In the genomic region with DNA sequence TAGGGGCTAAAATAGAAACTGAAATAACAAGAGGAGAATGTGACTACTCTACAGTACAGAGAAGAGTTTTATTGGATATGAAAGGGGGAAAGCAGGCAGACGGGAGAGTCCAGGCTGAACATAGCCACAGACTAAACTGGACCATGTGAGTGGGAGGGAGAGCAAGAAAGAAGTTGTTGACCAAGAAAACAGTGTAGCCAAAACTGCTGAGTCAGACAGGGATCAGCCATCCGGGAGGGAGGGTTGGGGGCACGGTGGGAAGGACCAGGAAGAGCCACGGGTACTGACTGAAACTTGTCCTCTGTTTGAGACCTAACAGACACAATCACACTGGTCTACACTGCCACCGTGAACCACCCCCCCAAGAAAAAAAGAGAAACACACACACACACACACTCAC, we compare ENCODE assay signal across 31 mouse cellular contexts. TPM values are rescaled to one million over a fixed set of nuclear protein-coding genes. Genes with fewer than 3 reads are reported as not detected.
A peak's percentile ranks its signal among the peaks of the same experiment; 100 is the strongest.
DNase-seq lines count a peak whose midpoint lies in the region; ATAC-seq and TF ChIP-seq lines count a peak whose summit lies in the region.
"Had no signal": no experiment of that assay in that cellular context is flagged by ENCODE, and none has a peak within 500 bp of the region (broad histone marks: within the 10 kb centered on the region; RNA-seq: fewer than 3 reads in every experiment).

No protein-coding gene starts in this region.

- H3K4me2 ChIP-seq in kidney, embryonic 14.5 days (replicated peaks; ENCODE audit: low read depth, low read length): no peak overlapping the region
- no peak overlapping the region for H3K4me2 ChIP-seq in kidney, embryonic 15.5 days
- H3K4me2 ChIP-seq: embryonic facial prominence, embryonic 15.5 days; forebrain, embryonic 15.5 days; heart, embryonic 15.5 days; hindbrain, embryonic 12.5 days had no signal

- no peak overlapping the region for H3K27ac ChIP-seq in kidney, embryonic 14.5 days (ENCODE audit: low read depth, low read length)
- no peak overlapping the region for H3K27ac ChIP-seq in kidney, embryonic 15.5 days
- no peak overlapping the region for H3K27ac ChIP-seq in ES-E14 (ENCODE audit: insufficient read depth, low read depth, low read length, poor library complexity, severe bottlenecking)
- H3K27ac ChIP-seq: embryonic facial prominence, embryonic 15.5 days; forebrain, embryonic 15.5 days; heart, embryonic 10.5 days; heart, embryonic 15.5 days; hindbrain, embryonic 12.5 days had no signal

- peak; percentile 39; the same call in 1 of the 2 replicates for ATAC-seq in frontal cortex, adult (ENCODE audit: low TSS enrichment)
- ATAC-seq in kidney, embryonic 14.5 days (ENCODE audit: low FRiP score, low TSS enrichment): peak; percentile 49; the same call in 1 of the 2 replicates
- no peak for ATAC-seq in kidney, embryonic 15.5 days (replicated peaks; ENCODE audit: low FRiP score)
- ATAC-seq: activated CD4-positive, CD25-positive, alpha-beta regulatory T cell, adult 4 months; CD4-positive, CD25-positive, alpha-beta regulatory T cell, adult 4 months; forebrain, embryonic 15.5 days; hindbrain, embryonic 16.5 days; inflammation-experienced regulatory T-cells, adult 6 months had no signal

- H3K9ac ChIP-seq in kidney, embryonic 14.5 days (ENCODE audit: low read depth, low read length): no peak overlapping the region
- no peak overlapping the region for H3K9ac ChIP-seq in kidney, embryonic 15.5 days
- no peak overlapping the region for H3K9ac ChIP-seq in ES-E14 (ENCODE audit: insufficient read depth, low read depth, low read length, poor library complexity, severe bottlenecking)
- H3K9ac ChIP-seq: embryonic facial prominence, embryonic 15.5 days; forebrain, embryonic 15.5 days; heart, embryonic 15.5 days; hindbrain, embryonic 12.5 days had no signal

- no peak overlapping the region for H3K4me3 ChIP-seq in kidney, embryonic 14.5 days (ENCODE audit: low read length)
- H3K4me3 ChIP-seq in kidney, embryonic 15.5 days (replicated peaks): no peak overlapping the region
- no peak overlapping the region for H3K4me3 ChIP-seq in ES-E14 (ENCODE audit: insufficient read depth in 1 of 2, low read depth in 1 of 2, low read length in 2 of 2, poor library complexity in 1 of 2, severe bottlenecking in 1 of 2)
- H3K4me3 ChIP-seq: embryonic facial prominence, embryonic 15.5 days; erythroblast, embryonic 14.5 days; forebrain, embryonic 15.5 days; heart, embryonic 10.5 days; heart, embryonic 15.5 days; hindbrain, embryonic 12.5 days had no signal

- H3K9me3 ChIP-seq in kidney, embryonic 14.5 days (ENCODE audit: control insufficient read depth, low read length): no peaks in the 10 kb centered on the region
- H3K9me3 ChIP-seq in kidney, embryonic 15.5 days (replicated peaks): no peaks in the 10 kb centered on the region
- H3K9me3 ChIP-seq in ES-E14 (ENCODE audit: control insufficient read depth, insufficient read depth, low read depth, low read length): no peaks in the 10 kb centered on the region
- H3K9me3 ChIP-seq: embryonic facial prominence, embryonic 15.5 days; forebrain, embryonic 15.5 days; heart, embryonic 10.5 days; heart, embryonic 15.5 days; hindbrain, embryonic 12.5 days had no signal

- DNase-seq in frontal cortex, postnatal 25 days (ENCODE audit: low spot score in 2 of 2): no peak
- DNase-seq in ES-E14 (ENCODE audit: low read depth, low spot score) (no peak), ZHBTc4 (ENCODE audit: low read depth, low spot score) (peak; percentile 19)
- no peak for DNase-seq in urinary bladder, adult 18-20 months (ENCODE audit: low spot score in 2 of 2)
- DNase-seq in adrenal gland, adult (ENCODE audit: inconsistent age in 2 of 2, low spot score in 1 of 2): no peak
- DNase-seq: adrenal gland, adult 8-10 months; adrenal gland, postnatal 36 days; B cell, adult 2 months; cerebellum, adult 8-10 months; cerebellum, postnatal 14 days; embryo, embryonic 11 days; gastrocnemius, postnatal 25 days; heart, postnatal 4 days; kidney, adult 11 months had no signal

- no peaks in the 10 kb centered on the region for H3K4me1 ChIP-seq in kidney, embryonic 14.5 days (ENCODE audit: control insufficient read depth, insufficient read depth, low read length)
- no peaks in the 10 kb centered on the region for H3K4me1 ChIP-seq in kidney, embryonic 15.5 days
- H3K4me1 ChIP-seq in ES-E14 (ENCODE audit: control insufficient read depth in 2 of 2, insufficient read depth in 2 of 2, low read length in 2 of 2, poor library complexity in 1 of 2): peaks cover 0 to 5% of the 10 kb centered on the region in 2 experiments; a peak in 1 of 4 replicates
- H3K4me1 ChIP-seq: embryonic facial prominence, embryonic 15.5 days; forebrain, embryonic 15.5 days; heart, embryonic 15.5 days; hindbrain, embryonic 12.5 days had no signal

- H3K36me3 ChIP-seq in kidney, embryonic 14.5 days (ENCODE audit: control insufficient read depth, insufficient read depth, low read length): peaks cover 18% of the 10 kb centered on the region; the same call in 1 of the 2 replicates
- H3K36me3 ChIP-seq in kidney, embryonic 15.5 days: peaks cover 33% of the 10 kb centered on the region
- H3K36me3 ChIP-seq in ES-E14 (ENCODE audit: control insufficient read depth, insufficient read depth, low read length, poor library complexity, severe bottlenecking): peaks cover 2% of the 10 kb centered on the region; the same call in 1 of the 2 replicates
- H3K36me3 ChIP-seq: embryonic facial prominence, embryonic 15.5 days; forebrain, embryonic 15.5 days had no signal

- WGBS in kidney, embryonic 14.5 days: 50% methylated on average over 5 of the region's 5 CpGs
- WGBS in kidney, embryonic 15.5 days: 46% methylated on average over 5 of the region's 5 CpGs

- H3K27me3 ChIP-seq in kidney, embryonic 14.5 days (ENCODE audit: control insufficient read depth, insufficient read depth, low read length): no peaks in the 10 kb centered on the region
- H3K27me3 ChIP-seq in kidney, embryonic 15.5 days: no peaks in the 10 kb centered on the region
- H3K27me3 ChIP-seq: embryonic facial prominence, embryonic 15.5 days; forebrain, embryonic 15.5 days; heart, embryonic 15.5 days; hindbrain, embryonic 12.5 days had no signal

- in situ Hi-C loops in ES-E14 (cut with MboI; ENCODE audit: low sequenced_read_pairs in 2 of 2, unreplicated experiment in 2 of 2): no loop called here

TF ChIP-seq in ES-E14, 5 proteins besides CTCF, POLR2A, EP300 and RAD21:
- no peak for TF ChIP-seq CHD2 (IDR thresholded peaks at IDR 0.05; ENCODE audit: low read depth, low read length)
- peak; percentile 91 for TF ChIP-seq MAFK (IDR thresholded peaks at IDR 0.05; ENCODE audit: insufficient read depth, low read depth, low read length)
- TF ChIP-seq ZNF384 (IDR thresholded peaks at IDR 0.05; ENCODE audit: low read depth, low read length): no peak
- TF ChIP-seq ZC3H11A (IDR thresholded peaks at IDR 0.05; ENCODE audit: borderline replicate concordance, low read depth, low read length): no peak
- no peak for TF ChIP-seq HCFC1 (IDR thresholded peaks at IDR 0.05; ENCODE audit: borderline replicate concordance, insufficient read depth, low read length)

RNA-seq across cellular contexts. Expression of a gene that starts 20.2 kb away (rescaled TPM):
- 1.4 and 2.1 TPM in 2 replicates for polyA plus RNA-seq in kidney, embryonic 14.5 days (2014; fragmentation: Nextera tagmentation; extraction: Ambion mirVana)
- 0.95 and 1.4 TPM in 2 replicates for polyA plus RNA-seq in kidney, embryonic 15.5 days (2015; fragmentation: Nextera tagmentation; extraction: Ambion mirVana)
- total RNA-seq in ES-E14 (2012; rRNA removed): 0.21 and 0.22 TPM in 2 replicates
- total RNA-seq: adrenal gland, adult 8-10 months; adrenal gland, postnatal 36 days; common myeloid progenitor, adult 5-6 weeks; gastrocnemius, adult 18-20 months; gastrocnemius, postnatal 25 days; granulocyte monocyte progenitor cell, adult 5-6 weeks; heart, postnatal 4 days had no signal
- polyA plus RNA-seq: erythroblast, embryonic 14.5 days; frontal cortex, adult 2 months had no signal

RNA-seq across cellular contexts. Expression of a gene that starts 28.5 kb away (rescaled TPM):
- polyA plus RNA-seq in kidney, embryonic 14.5 days (2014; fragmentation: Nextera tagmentation; extraction: Ambion mirVana): 24.6 and 26.0 TPM in 2 replicates
- polyA plus RNA-seq in kidney, embryonic 15.5 days (2015; fragmentation: Nextera tagmentation; extraction: Ambion mirVana): 22.0 and 22.9 TPM in 2 replicates
- 8.6 and 15.7 TPM in 2 replicates for total RNA-seq in ES-E14 (2012; rRNA removed)

RNA-seq across cellular contexts. Expression of a gene that starts 28.8 kb away (rescaled TPM):
- polyA plus RNA-seq in kidney, embryonic 14.5 days (2014; fragmentation: Nextera tagmentation; extraction: Ambion mirVana): 31.8 and 42.3 TPM in 2 replicates
- polyA plus RNA-seq in kidney, embryonic 15.5 days (2015; fragmentation: Nextera tagmentation; extraction: Ambion mirVana): 29.6 and 33.1 TPM in 2 replicates
- 32.8 and 33.0 TPM in 2 replicates for total RNA-seq in ES-E14 (2012; rRNA removed)
